Mouse (Mus musculus) liver, adult 2 months (tissue): ENCODE results near the gene Selp.

ENCODE experiments used
- CTCF ChIP-seq: fragments of 200-500 bp; IDR thresholded peaks from 2 replicates; pipeline ENCODE4 v1.5.1; 2011; ENCODE audit warnings: low read depth, low read length, control low read depth
- POLR2A ChIP-seq: fragments of 200-500 bp; IDR thresholded peaks from 2 replicates; pipeline ENCODE4 v1.6.1; 2011; ENCODE audit warnings: low read length, control low read depth; ENCODE audit not compliant: insufficient read depth; ENCODE audit errors: extremely low read depth

- no peak for TF ChIP-seq CTCF
- no peak for TF ChIP-seq POLR2A
Measured at GRCm38 (mm10) chr1:164117869-164118268, 2.8 kb downstream of the Selp start.
